Mouse (Mus musculus): Measurements from ENCODE around the gene Hnrnpab.

- TF ChIP-seq POLR2A (IDR thresholded peaks at IDR 0.05; ENCODE audit: borderline replicate concordance, extremely low read depth, low read depth, low read length) (no peak), CTCF (IDR thresholded peaks at IDR 0.05; ENCODE audit: insufficient read depth, low read length) (no peak)
Measured at GRCm38 (mm10) chr11:51607096-51607738, 570 bp upstream of the Hnrnpab start.
